Mouse (Mus musculus): ENCODE results near the gene Fbxo42.

GRCm38 (mm10) chr4:141175783-141176182, 28.1 kb downstream of the Fbxo42 start:
- TF ChIP-seq TCF12 (IDR thresholded peaks at IDR 0.05; ENCODE audit: low read depth, low read length), result no peak
- no peak for TF ChIP-seq POLR2A (IDR thresholded peaks at IDR 0.05; ENCODE audit: control insufficient read depth in 1 of 2, insufficient read depth in 1 of 2, low read depth in 1 of 2, low read length in 2 of 2, poor library complexity in 1 of 2)
- TF ChIP-seq EP300 (IDR thresholded peaks at IDR 0.05; ENCODE audit: low read depth in 1 of 2, low read length in 2 of 2), result no peak
- no peak for TF ChIP-seq CTCF (IDR thresholded peaks at IDR 0.05 in 2 of 3, conservative IDR thresholded peaks at IDR 0.05 in 1 of 3; ENCODE audit: control insufficient read depth in 1 of 3, insufficient read depth in 1 of 3, low read depth in 2 of 3, low read length in 3 of 3, poor library complexity in 1 of 3, severe bottlenecking in 1 of 3)
- TF ChIP-seq GATA1 (IDR thresholded peaks at IDR 0.05; ENCODE audit: low read depth, low read length), result no peak
- TF ChIP-seq USF1 (IDR thresholded peaks at IDR 0.05; ENCODE audit: low read depth, low read length), result no peak
- TF ChIP-seq GABPA (IDR thresholded peaks at IDR 0.05; ENCODE audit: low read depth, low read length), result no peak
